In the genomic region with DNA sequence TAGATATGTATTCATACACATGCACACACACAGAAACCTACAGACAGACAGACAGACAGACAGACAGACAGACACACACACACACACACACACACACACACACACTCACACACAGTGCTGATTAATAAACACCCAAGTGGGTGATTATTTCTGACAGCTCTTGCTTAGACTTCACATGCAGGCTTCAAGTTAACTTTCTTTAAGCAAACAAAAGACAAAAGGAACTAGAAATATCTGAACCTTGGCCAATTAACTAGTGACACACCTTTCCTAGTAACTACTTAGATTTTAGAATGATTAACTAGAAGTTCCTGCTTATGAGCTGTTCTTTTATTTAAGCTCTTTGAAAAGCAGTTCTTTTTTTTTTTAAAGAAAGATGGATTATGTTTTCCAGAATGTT, we compare ENCODE assay signal across 17 mouse cellular contexts. TPM values are rescaled to one million over a fixed set of nuclear protein-coding genes. Genes with fewer than 3 reads are reported as not detected.
"Had no signal": no experiment of that assay in that cellular context is flagged by ENCODE, and none has a peak within 500 bp of the region (broad histone marks: within the 10 kb centered on the region; RNA-seq: fewer than 3 reads in every experiment).

No protein-coding gene starts in this region.

- H3K27me3 ChIP-seq: kidney, embryonic 15.5 days had no signal

- H3K9ac ChIP-seq: kidney, embryonic 15.5 days; liver, embryonic 14.5 days; liver, postnatal 0 days; lung, embryonic 14.5 days had no signal

- H3K4me1 ChIP-seq: kidney, embryonic 15.5 days had no signal

- H3K4me2 ChIP-seq: kidney, embryonic 15.5 days; lung, embryonic 14.5 days; midbrain, embryonic 11.5 days had no signal

- H3K9me3 ChIP-seq: kidney, embryonic 15.5 days had no signal

- H3K27ac ChIP-seq: kidney, embryonic 15.5 days; liver, embryonic 14.5 days had no signal

- ATAC-seq: liver, postnatal 0 days had no signal

- H3K4me3 ChIP-seq: kidney, embryonic 15.5 days had no signal

- DNase-seq: kidney, adult 11 months; kidney, postnatal 10 days; kidney, postnatal 36 days; liver, postnatal 0 days; lung, embryonic 14.5 days; lung, postnatal 10 days; lung, postnatal 36 days; midbrain, embryonic 14.5 days; thymus, adult 18-20 months; thymus, postnatal 36 days had no signal

- H3K36me3 ChIP-seq: kidney, embryonic 15.5 days had no signal

RNA-seq across cellular contexts. Expression of gene Prss35, which starts 9.1 kb away (rescaled TPM):
- total RNA-seq: liver, adult 2 months; megakaryocyte progenitor cell, adult 5-6 weeks; megakaryocyte-erythroid progenitor cell, adult 5-6 weeks had no signal
- polyA plus RNA-seq: liver, adult 2 months; small intestine, adult 2 months had no signal
